Mouse (Mus musculus): ENCODE measurements around the gene Mafk. TPM values are rescaled to one million over a fixed set of nuclear protein-coding genes. Genes with fewer than 3 reads are reported as not detected.
A peak's percentile ranks its signal among the peaks of the same experiment; 100 is the strongest.

The Mafk gene
- polyA plus RNA-seq, 1 experiment from 2014 or later, result 35.4 TPM

- POLR2A ChIA-PET, result interaction anchor here (0.9 to 1.7 kb wide), 3 partner anchors 11 to 35 kb away, joined by 3 to 6 read pairs (median 4); partner anchors contain the start of gene Mafk
- CTCF ChIA-PET, result interaction anchor here (1.6 kb wide), 1 partner anchor 8 kb away, joined by 7 read pairs; no protein-coding TSS in a partner anchor
- peak; percentile 44 for ATAC-seq
- H3K27me3 ChIP-seq, result no peaks in the 10 kb centered on the region
- DNase-seq (ENCODE audit: low read depth, low spot score), result peak; percentile 50
- in situ Hi-C loops (cut with MboI; ENCODE audit: low pct_unique_long_range_greater_than_20kb), result no loop called here
- TF ChIP-seq CTCF (IDR thresholded peaks at IDR 0.05), result no peak
Measured at GRCm38 (mm10) chr5:139826357-139827055, 35.2 kb downstream of the Mafk start, which contains the start of the genes Gm26938 and Psmg3. Gm26938 (minus strand) TSS chr5:139826407. Psmg3 (minus strand) TSS chr5:139826885.

DNA sequence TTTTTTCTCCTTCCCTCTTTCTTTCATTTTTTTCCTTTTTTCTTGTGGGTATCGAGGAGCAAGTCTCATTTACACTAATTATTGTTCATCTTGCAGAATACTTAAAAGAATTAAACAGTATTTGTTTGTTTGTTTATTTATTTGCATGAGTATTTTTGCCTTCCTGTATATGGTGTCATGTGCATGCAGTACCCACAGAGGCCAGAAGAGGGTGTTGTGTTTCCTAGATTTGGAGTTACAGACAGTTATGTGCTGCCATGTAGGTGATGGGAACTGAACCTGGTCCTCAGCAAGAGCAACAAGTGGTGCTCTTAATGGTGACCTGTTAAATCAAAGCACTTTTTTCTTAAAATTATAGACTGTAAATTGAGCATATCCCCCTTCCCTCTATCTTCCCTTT is 36.3 kb downstream of the Mafk start:
- DNase-seq (ENCODE audit: low read depth, low spot score), result no peak
- no peak for ATAC-seq
- ChIA-PET CTCF (no interaction called here), POLR2A (interaction anchor here (0.6 to 1.7 kb wide), 2 partner anchors 36 to 414 kb away, joined by 3 to 6 read pairs; partner anchors contain the start of gene Mafk)
- in situ Hi-C loops (cut with MboI; ENCODE audit: low pct_unique_long_range_greater_than_20kb), result no loop called here
- no peaks in the 10 kb centered on the region for H3K27me3 ChIP-seq
- TF ChIP-seq CTCF (IDR thresholded peaks at IDR 0.05), result no peak

GRCm38 (mm10) chr5:139829384-139829783 is 38.1 kb downstream of the Mafk start:
- POLR2A ChIA-PET, result interaction anchor here (0.7 to 1.1 kb wide), 2 partner anchors 21 to 33 kb away, joined by 3 to 4 read pairs; no protein-coding TSS in a partner anchor
- no peak for TF ChIP-seq CTCF (IDR thresholded peaks at IDR 0.05)

DNA sequence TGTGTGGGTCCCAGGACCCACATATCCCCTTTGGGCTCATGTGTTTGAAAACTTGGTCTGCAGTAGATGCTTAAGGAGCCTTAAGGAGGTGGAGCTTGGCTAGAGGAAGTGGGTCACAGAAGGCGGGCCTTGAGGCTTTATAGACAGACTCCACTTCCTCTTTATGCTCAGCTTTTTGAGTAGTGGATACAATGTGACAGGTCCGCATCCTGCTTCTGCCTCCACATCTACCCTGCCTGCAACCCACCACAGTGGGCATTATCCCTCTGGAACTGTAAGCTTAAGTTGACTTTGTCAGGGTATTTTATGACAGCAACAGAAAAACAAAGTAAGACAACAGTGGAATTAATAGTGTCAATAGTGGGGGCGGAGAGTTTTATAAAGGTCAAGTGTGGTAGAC is 39.4 kb downstream of the Mafk start:
- no peak for DNase-seq (ENCODE audit: low read depth, low spot score)
- no peak for TF ChIP-seq CTCF (IDR thresholded peaks at IDR 0.05)
- ChIA-PET POLR2A (no interaction called here), CTCF (no interaction called here)
- ATAC-seq, result no peak
- in situ Hi-C loops (cut with MboI; ENCODE audit: low pct_unique_long_range_greater_than_20kb), result loop anchor here (5.0 to 10.0 kb wide), 2 partner anchors 374 to 582 kb away; no protein-coding TSS in a partner anchor
- H3K27me3 ChIP-seq, result no peaks in the 10 kb centered on the region

More at GRCm38 (mm10) chr5:139829384-139829783, 38.1 kb downstream of the Mafk start:
- DNase-seq (ENCODE audit: low read depth, low spot score) (peak; percentile 17), ATAC-seq (no peak)
- in situ Hi-C loops (cut with MboI; ENCODE audit: low pct_unique_long_range_greater_than_20kb), result no loop called here
- CTCF ChIA-PET, result interaction anchor here (1.8 kb wide), 1 partner anchor 11 kb away, joined by 5 read pairs; no protein-coding TSS in a partner anchor
- H3K27me3 ChIP-seq, result no peaks in the 10 kb centered on the region

DNA sequence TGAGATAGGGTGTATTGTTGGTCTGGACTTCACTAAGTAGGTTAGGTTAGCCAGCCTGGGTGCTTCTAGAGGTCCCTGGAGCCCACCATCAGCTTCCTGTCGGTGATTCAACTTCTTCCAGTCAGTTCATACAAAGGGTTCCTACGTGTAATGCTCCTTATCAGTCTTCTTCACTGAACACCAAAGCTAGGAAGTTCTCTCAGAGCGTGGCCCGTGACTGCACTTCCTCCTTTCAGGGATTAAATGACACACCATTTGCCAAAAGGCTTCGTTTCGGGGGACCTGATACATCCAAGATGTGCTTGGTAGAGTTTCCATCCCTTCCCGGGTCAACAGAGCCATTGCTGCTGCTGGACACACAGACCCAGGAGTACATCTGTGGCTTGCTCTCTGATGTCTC is 40.8 kb downstream of the Mafk start:
- POLR2A ChIA-PET, result no interaction called here
- DNase-seq (ENCODE audit: low read depth, low spot score), result no peak

GRCm38 (mm10) chr5:139835706-139836105 is 44.4 kb downstream of the Mafk start:
- in situ Hi-C loops (cut with MboI; ENCODE audit: low pct_unique_long_range_greater_than_20kb), result loop anchor here (5.0 to 10.0 kb wide), 4 partner anchors 137 to 457 kb away; no protein-coding TSS in a partner anchor
- ChIA-PET CTCF (no interaction called here), POLR2A (no interaction called here)
- ATAC-seq, result no peak
- TF ChIP-seq CTCF (IDR thresholded peaks at IDR 0.05), result no peak
- no peaks in the 10 kb centered on the region for H3K27me3 ChIP-seq
- no peak for DNase-seq (ENCODE audit: low read depth, low spot score)

More for the DNA sequence above, 40.8 kb downstream of the Mafk start:
- no peak for ATAC-seq
- CTCF ChIA-PET, result no interaction called here
- in situ Hi-C loops (cut with MboI; ENCODE audit: low pct_unique_long_range_greater_than_20kb), result loop anchor here (5.0 to 10.0 kb wide), 2 partner anchors 373 to 580 kb away; no protein-coding TSS in a partner anchor
- no peaks in the 10 kb centered on the region for H3K27me3 ChIP-seq
- TF ChIP-seq CTCF (IDR thresholded peaks at IDR 0.05), result no peak

GRCm38 (mm10) chr5:139838476-139838892 is 47.2 kb downstream of the Mafk start:
- DNase-seq (ENCODE audit: low read depth, low spot score) (no peak), ATAC-seq (no peak)
- ChIA-PET POLR2A (interaction anchor here (0.6 to 0.7 kb wide), 2 partner anchors 12 to 385 kb away, joined by 3 read pairs; partner anchors contain the start of genes Gm26938 and Psmg3), CTCF (interaction anchor here (0.7 to 1.9 kb wide), 10 partner anchors 11 to 498 kb away, joined by 3 to 6 read pairs (median 4); partner anchors contain the start of gene Elfn1)
- in situ Hi-C loops (cut with MboI; ENCODE audit: low pct_unique_long_range_greater_than_20kb), result loop anchor here (5.0 to 10.0 kb wide), 4 partner anchors 134 to 454 kb away; no protein-coding TSS in a partner anchor
- no peak for TF ChIP-seq CTCF (IDR thresholded peaks at IDR 0.05)
- H3K27me3 ChIP-seq, result no peaks in the 10 kb centered on the region

- H3K27me3 ChIP-seq, result no peaks in the 10 kb centered on the region
- ChIA-PET CTCF (interaction anchor here (0.7 to 1.9 kb wide), 11 partner anchors 11 to 498 kb away, joined by 3 to 6 read pairs (median 4); partner anchors contain the start of gene Elfn1), POLR2A (interaction anchor here (0.6 kb wide), 3 partner anchors 195 to 385 kb away, joined by 3 to 11 read pairs (median 3); no protein-coding TSS in a partner anchor)
- DNase-seq (ENCODE audit: low read depth, low spot score) (no peak), ATAC-seq (no peak)
- in situ Hi-C loops (cut with MboI; ENCODE audit: low pct_unique_long_range_greater_than_20kb), result loop anchor here (5.0 to 10.0 kb wide), 4 partner anchors 133 to 453 kb away; no protein-coding TSS in a partner anchor
- no peak for TF ChIP-seq CTCF (IDR thresholded peaks at IDR 0.05)
Measured at GRCm38 (mm10) chr5:139839142-139839541, 47.8 kb downstream of the Mafk start.

- in situ Hi-C loops (cut with MboI; ENCODE audit: low pct_unique_long_range_greater_than_20kb), result loop anchor here (10.0 kb wide), 1 partner anchor 285 kb away; no protein-coding TSS in a partner anchor
- ChIA-PET POLR2A (no interaction called here), CTCF (interaction anchor here (1.2 kb wide), 1 partner anchor 10 kb away, joined by 4 read pairs; no protein-coding TSS in a partner anchor)
- DNase-seq (ENCODE audit: low read depth, low spot score) (no peak), ATAC-seq (no peak)
- TF ChIP-seq CTCF (IDR thresholded peaks at IDR 0.05), result no peak
- no peaks in the 10 kb centered on the region for H3K27me3 ChIP-seq
Measured at GRCm38 (mm10) chr5:139849626-139850320, 58.5 kb downstream of the Mafk start.

Other genes with a start within 250 kb of the Mafk start
- gene Uncx, start 248.0 kb upstream of the Mafk start, polyA plus RNA-seq (2021), result not detected
- 15.1 TPM for gene Micall2, start 55.2 kb upstream of the Mafk start, polyA plus RNA-seq (2021)
- gene Ints1, start 15.8 kb upstream of the Mafk start, polyA plus RNA-seq (2021), result 63.5 TPM
- not detected for gene Tmem184a, start 28.4 kb downstream of the Mafk start, polyA plus RNA-seq (2021)
- not detected for gene Gm26938, start 34.9 kb downstream of the Mafk start, polyA plus RNA-seq (2021)
- gene Psmg3, start 35.4 kb downstream of the Mafk start, polyA plus RNA-seq (2021), result 54.7 TPM
- gene Elfn1, start 116.4 kb downstream of the Mafk start, polyA plus RNA-seq (2021), result 51.0 TPM